Mouse (Mus musculus) CH12.LX (cell line): ENCODE data around the gene Pde5a.

ENCODE experiments used
- BHLHE40 ChIP-seq: IDR thresholded peaks from 2 replicates; pipeline ENCODE4 v1.6.1; 2011; ENCODE audit warnings: mild to moderate bottlenecking, low read depth, low read length, improper control_type of control experiment
- CTCF ChIP-seq, 2 experiments: IDR thresholded peaks in 1 of 2; conservative IDR thresholded peaks in 1 of 2; 2 replicates each; pipeline ENCODE4 v1.5.1; 2011 to 2012; ENCODE audit warnings: low read depth in 2 of 2, low read length in 2 of 2, improper control_type of control experiment in 1 of 2, inconsistent platforms in 1 of 2, mild to moderate bottlenecking in 1 of 2, moderate library complexity in 1 of 2
- EP300 ChIP-seq: IDR thresholded peaks from 2 replicates; pipeline ENCODE4 v1.6.1; 2011; ENCODE audit warnings: low read length, improper control_type of control experiment
- PAX5 ChIP-seq: IDR thresholded peaks from 2 replicates; pipeline ENCODE4 v1.6.1; 2012; ENCODE audit warnings: low read length, inconsistent platforms, mixed read lengths
- SMC3 ChIP-seq: IDR thresholded peaks from 2 replicates; pipeline ENCODE4 v1.6.1; 2011; ENCODE audit warnings: low read depth, low read length, improper control_type of control experiment
- TBP ChIP-seq: conservative IDR thresholded peaks from 2 replicates; pipeline ENCODE4 v1.6.1; 2011; ENCODE audit warnings: low read depth, low read length, improper control_type of control experiment
- ZMIZ1 ChIP-seq: IDR thresholded peaks from 2 replicates; pipeline ENCODE4 v1.6.1; 2012; ENCODE audit warnings: low read depth, mild to moderate bottlenecking, inconsistent platforms, low read length, improper control_type of control experiment

GRCm38 (mm10) chr3:122734329-122734728, 5.6 kb downstream of the Pde5a start:
- TF ChIP-seq PAX5 (no peak), EP300 (no peak), BHLHE40 (no peak), TBP (no peak), SMC3 (no peak), ZMIZ1 (no peak), CTCF (conservative IDR thresholded peaks at IDR 0.05 in 1 of 2, IDR thresholded peaks at IDR 0.05 in 1 of 2; ENCODE audit: low read depth in 2 of 2, low read length in 2 of 2) (no peak)
